Mouse (Mus musculus) embryonic fibroblast, embryonic 13.5 days (primary cell): ENCODE measurements around the gene Sin3b.
"Not testable (repeated sequence)": the region's sequence is repeated elsewhere in the genome, so short reads cannot be mapped to it uniquely, and the experiment has no call there.

ENCODE experiments used
- CTCF ChIP-seq: IDR thresholded peaks from 2 replicates; pipeline ENCODE4 v1.5.1; 2011; ENCODE audit warnings: mild to moderate bottlenecking, control low read depth, low read length, moderate library complexity, borderline replicate concordance; ENCODE audit not compliant: insufficient read depth
- POLR2A ChIP-seq: IDR thresholded peaks from 2 replicates; pipeline ENCODE4 v1.6.1; 2011; ENCODE audit warnings: low read depth, mild to moderate bottlenecking, control low read depth, low read length, moderate library complexity

DNA sequence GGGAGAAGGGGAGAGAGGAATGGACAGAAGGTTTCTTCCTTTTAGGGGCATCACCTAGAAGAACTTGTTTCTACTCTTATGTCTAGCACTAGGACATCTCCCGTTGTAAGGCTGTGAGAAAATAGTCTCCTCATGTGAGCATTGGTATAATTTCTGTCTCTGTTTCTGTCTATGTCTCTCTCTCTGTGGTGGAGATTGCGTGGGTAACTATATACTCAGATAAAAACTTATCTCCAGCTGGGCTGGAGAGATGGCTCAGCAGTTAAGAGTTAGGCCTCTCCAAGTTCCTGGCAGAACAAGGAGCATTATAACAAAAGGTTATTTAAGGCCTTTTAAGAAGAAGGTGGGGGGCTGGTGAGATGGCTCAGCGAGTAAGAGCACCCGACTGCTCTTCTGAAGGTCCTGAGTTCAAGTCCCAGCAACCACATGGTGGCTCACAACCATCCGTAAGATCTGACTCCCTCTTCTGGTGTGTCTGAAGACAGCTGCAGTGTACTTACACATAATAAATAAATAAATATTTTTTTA lies 39.4 kb upstream of the Sin3b start:
- not testable (repeated sequence) for TF ChIP-seq CTCF, POLR2A
